17 mouse cellular contexts compared by ENCODE assay signal in genomic region chr11:105402355-105402754, GRCm38 (mm10). TPM values are rescaled to one million over a fixed set of nuclear protein-coding genes. Genes with fewer than 3 reads are reported as not detected.
DNase-seq lines count a peak whose midpoint lies in the region; ATAC-seq and TF ChIP-seq lines count a peak whose summit lies in the region.
"Had no signal": no experiment of that assay in that cellular context is flagged by ENCODE, and none has a peak within 500 bp of the region (broad histone marks: within the 10 kb centered on the region; RNA-seq: fewer than 3 reads in every experiment).

No protein-coding gene starts in this region.

- peak; percentile 22 for DNase-seq in gastrocnemius, adult 2 months
- DNase-seq in gastrocnemius, postnatal 25 days, result no peak
- peak; percentile 22 for DNase-seq in lung, postnatal 0 days (ENCODE audit: low spot score)
- DNase-seq in lung, postnatal 25 days (ENCODE audit: low spot score), result no peak
- peak; percentile 33 for DNase-seq in NIH3T3 (ENCODE audit: low read depth)
- peak; percentile 26 for DNase-seq in limb, embryonic 11.5 days (ENCODE audit: low spot score)
- no peak for DNase-seq in B cell, adult 2 months
- DNase-seq in natural killer cell, adult 2 months (ENCODE audit: low spot score in 2 of 2), result no peak
- DNase-seq: adrenal gland, adult 2 months; heart, postnatal 36 days; kidney, adult 2 months; right cerebral cortex, postnatal 25 days; thymus, postnatal 25 days had no signal

- no peak overlapping the region for H3K9ac ChIP-seq in lung, postnatal 0 days (replicated peaks; ENCODE audit: low read depth)
- no peak overlapping the region for H3K9ac ChIP-seq in limb, embryonic 11.5 days (ENCODE audit: low read length)
- H3K9ac ChIP-seq: liver, embryonic 14.5 days; midbrain, embryonic 15.5 days; stomach, embryonic 15.5 days had no signal

- no peak for ATAC-seq in lung, postnatal 0 days
- no peak for ATAC-seq in limb, embryonic 11.5 days (ENCODE audit: insufficient number of reproducible peaks, low FRiP score, low TSS enrichment, low read depth)
- ATAC-seq: midbrain, embryonic 15.5 days; Patski had no signal

- H3K27ac ChIP-seq in gastrocnemius, adult 2 months, result no peak overlapping the region
- no peak overlapping the region for H3K27ac ChIP-seq in lung, postnatal 0 days (ENCODE audit: low read length)
- H3K27ac ChIP-seq in limb, embryonic 11.5 days (replicated peaks; ENCODE audit: low read depth, low read length), result no peak overlapping the region
- H3K27ac ChIP-seq: liver, embryonic 14.5 days; midbrain, embryonic 15.5 days; stomach, embryonic 15.5 days had no signal

- intact Hi-C loops in gastrocnemius, adult 2 months (cut with DNase I), result no loop called here

- no peak overlapping the region for H3K4me2 ChIP-seq in lung, postnatal 0 days (replicated peaks; ENCODE audit: low read depth, low read length)
- no peak overlapping the region for H3K4me2 ChIP-seq in limb, embryonic 11.5 days (ENCODE audit: low read depth, severe bottlenecking)
- H3K4me2 ChIP-seq: midbrain, embryonic 15.5 days; stomach, embryonic 15.5 days had no signal

- 42% methylated on average over 9 of the region's 9 CpGs for WGBS in lung, postnatal 0 days
- WGBS in limb, embryonic 11.5 days, result 45% methylated on average over 9 of the region's 9 CpGs

- no peak for TF ChIP-seq EP300 in lung, postnatal 0 days (IDR thresholded peaks at IDR 0.05)

- TF ChIP-seq CTCF in gastrocnemius, adult 2 months (IDR thresholded peaks at IDR 0.05), result no peak
- no peak for TF ChIP-seq CTCF in lung, postnatal 0 days (IDR thresholded peaks at IDR 0.05)

- H3K9me3 ChIP-seq in lung, postnatal 0 days (ENCODE audit: low read length), result no peaks in the 10 kb centered on the region
- no peaks in the 10 kb centered on the region for H3K9me3 ChIP-seq in limb, embryonic 11.5 days (ENCODE audit: control insufficient read depth, low read length)
- H3K9me3 ChIP-seq: midbrain, embryonic 15.5 days; stomach, embryonic 15.5 days had no signal

- no peak overlapping the region for H3K4me3 ChIP-seq in gastrocnemius, adult 2 months
- no peak overlapping the region for H3K4me3 ChIP-seq in lung, postnatal 0 days (ENCODE audit: low read depth, low read length)
- H3K4me3 ChIP-seq in limb, embryonic 11.5 days (ENCODE audit: low read depth, low read length), result no peak overlapping the region
- H3K4me3 ChIP-seq: midbrain, embryonic 15.5 days; stomach, embryonic 15.5 days had no signal

- H3K36me3 ChIP-seq in lung, postnatal 0 days (ENCODE audit: insufficient read depth, low read length), result no peaks in the 10 kb centered on the region
- H3K36me3 ChIP-seq in limb, embryonic 11.5 days (ENCODE audit: control insufficient read depth, insufficient read depth, low read length), result no peaks in the 10 kb centered on the region
- H3K36me3 ChIP-seq: midbrain, embryonic 15.5 days; stomach, embryonic 15.5 days had no signal

- H3K4me1 ChIP-seq in lung, postnatal 0 days (ENCODE audit: insufficient read depth, low read depth, low read length), result no peaks in the 10 kb centered on the region
- H3K4me1 ChIP-seq in limb, embryonic 11.5 days (ENCODE audit: control insufficient read depth, insufficient read depth, low read length), result 0 out of 2 replicates have a peak, but pooled peaks cover 2% of the 10 kb centered on the region
- H3K4me1 ChIP-seq: midbrain, embryonic 15.5 days; stomach, embryonic 15.5 days had no signal

- H3K27me3 ChIP-seq in lung, postnatal 0 days (replicated peaks; ENCODE audit: insufficient read depth, low read length), result no peaks in the 10 kb centered on the region
- no peaks in the 10 kb centered on the region for H3K27me3 ChIP-seq in limb, embryonic 11.5 days (ENCODE audit: control insufficient read depth, insufficient read depth, low read length)
- H3K27me3 ChIP-seq: midbrain, embryonic 15.5 days; Patski; stomach, embryonic 15.5 days had no signal

RNA-seq across cellular contexts. Expression of gene March10, which starts 54.2 kb away (rescaled TPM):
- not detected for total RNA-seq in gastrocnemius, adult 2 months (2021)
- not detected for total RNA-seq in gastrocnemius, postnatal 25 days (2021)
- 0.24 and 0.27 TPM in 2 replicates for polyA plus RNA-seq in lung, postnatal 0 days (2015; fragmentation: Nextera tagmentation; extraction: Ambion mirVana)
- 0.10 TPM in 1 of 2 replicates, not detected in the other for polyA plus RNA-seq in limb, embryonic 11.5 days (2014; fragmentation: Nextera tagmentation; extraction: Ambion mirVana)
- total RNA-seq: adrenal gland, adult 2 months; heart, postnatal 36 days had no signal
- polyA plus RNA-seq: adrenal gland, adult 2 months; liver, embryonic 14.5 days; stomach, embryonic 15.5 days had no signal

Comparison
In these comparisons a context has a peak if more than half of its experiments do, and no peak if none do; other contexts are left out.
1. DNase-seq: peak in gastrocnemius, adult 2 months (single experiment), lung, postnatal 0 days (single experiment), NIH3T3 (single experiment) and limb, embryonic 11.5 days (single experiment); none in gastrocnemius, postnatal 25 days (single experiment), lung, postnatal 25 days (single experiment), B cell, adult 2 months (0 of 2) and natural killer cell, adult 2 months (0 of 2).